Mouse (Mus musculus) adrenal gland, postnatal 4 days (tissue): ENCODE results near the gene Spc24. TPM values are rescaled to one million over a fixed set of nuclear protein-coding genes. Genes with fewer than 3 reads are reported as not detected.

Experiments used
- DNase-seq, 2 experiments: peaks; one replicate each; pipeline ENCODE4 v3.0.0; 2021 to 2022; ENCODE audit warnings: low spot score in 2 of 2, mixed read lengths in 2 of 2
- total RNA-seq, 2 experiments: library from RNA; stranded (reverse); gene quantifications; 2 replicates each; pipeline ENCODE4 v1.2.3; 2021

Gene Spc24
- total RNA-seq, 2 experiments from 2014 or later, result 19.6 to 22.8 TPM

- DNase-seq, result no peak
Measured at GRCm38 (mm10) chr9:21749382-21750118, 10.6 kb downstream of the Spc24 start.

- no peak for DNase-seq
Measured at GRCm38 (mm10) chr9:21748491-21748890, 11.6 kb downstream of the Spc24 start.

- peak in 1 of 2 experiments; percentile 44 for DNase-seq
Measured at GRCm38 (mm10) chr9:21748033-21748432, 12.1 kb downstream of the Spc24 start.

- no peak for DNase-seq
Measured at GRCm38 (mm10) chr9:21747238-21747774, 12.8 kb downstream of the Spc24 start.

- no peak for DNase-seq
Measured at GRCm38 (mm10) chr9:21741514-21741913, 18.6 kb downstream of the Spc24 start.

- DNase-seq, result no peak
Measured at GRCm38 (mm10) chr9:21740427-21740826, 19.7 kb downstream of the Spc24 start.

- DNase-seq, result no peak
Measured at GRCm38 (mm10) chr9:21738776-21739175, 21.3 kb downstream of the Spc24 start.

- DNase-seq, result no peak
Measured at GRCm38 (mm10) chr9:21737188-21737587, 22.9 kb downstream of the Spc24 start.

GRCm38 (mm10) chr9:21736580-21736979, 23.5 kb downstream of the Spc24 start:
- no peak for DNase-seq

GRCm38 (mm10) chr9:21735126-21735525, 25.0 kb downstream of the Spc24 start:
- no peak for DNase-seq

GRCm38 (mm10) chr9:21733989-21734388, 26.1 kb downstream of the Spc24 start:
- no peak for DNase-seq

- no peak for DNase-seq
Measured at GRCm38 (mm10) chr9:21733446-21733845, 26.7 kb downstream of the Spc24 start.

GRCm38 (mm10) chr9:21732288-21732687, 27.8 kb downstream of the Spc24 start:
- no peak for DNase-seq

- no peak for DNase-seq
Measured at GRCm38 (mm10) chr9:21729264-21729663, 30.8 kb downstream of the Spc24 start.

- DNase-seq, result no peak
Measured at GRCm38 (mm10) chr9:21728261-21728832, 31.8 kb downstream of the Spc24 start.

- no peak for DNase-seq
Measured at GRCm38 (mm10) chr9:21726218-21726975, 33.7 kb downstream of the Spc24 start.

GRCm38 (mm10) chr9:21725224-21726121, 34.6 kb downstream of the Spc24 start:
- no peak for DNase-seq

GRCm38 (mm10) chr9:21724147-21724536, 36.0 kb downstream of the Spc24 start:
- peak; percentile 71 to 86 for DNase-seq

- DNase-seq, result peak; percentile 55 to 70
Measured at GRCm38 (mm10) chr9:21723377-21724146, 36.5 kb downstream of the Spc24 start, which contains the start of gene Ldlr. TSS of gene Ldlr (plus strand) at chr9:21723483.

- DNase-seq, result no peak
Measured at GRCm38 (mm10) chr9:21721036-21721435, 39.1 kb downstream of the Spc24 start.
